Mouse (Mus musculus): ENCODE results near the gene Tnfrsf8.

DNA sequence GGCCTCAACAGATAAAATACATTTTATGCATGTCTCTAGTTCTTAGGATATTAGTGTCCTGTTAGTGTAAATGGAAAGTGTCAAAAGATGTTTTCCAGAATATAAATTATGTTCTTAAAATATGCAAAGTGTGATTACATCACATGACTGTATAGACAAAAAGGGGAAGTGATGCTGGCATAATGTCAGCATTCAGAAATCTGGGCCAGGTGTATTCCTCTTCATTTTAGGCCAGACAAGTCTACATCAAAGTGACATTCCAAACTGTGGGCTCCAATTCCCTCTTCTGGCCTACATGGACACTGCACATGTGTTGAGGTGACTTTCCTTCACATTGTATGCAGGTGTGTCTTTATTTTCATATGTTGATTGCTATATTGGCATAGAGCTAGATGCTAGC, 41.3 kb upstream of the Tnfrsf8 start:
- no peak for TF ChIP-seq GATA1 (IDR thresholded peaks at IDR 0.05; ENCODE audit: borderline replicate concordance, low read length)
- no peak for TF ChIP-seq FLI1 (IDR thresholded peaks at IDR 0.05; ENCODE audit: low read length)

Data from megakaryocyte, embryonic 14.5 days (primary cell).